Mouse (Mus musculus): ENCODE measurements at regions not wholly inside any gene's neighbourhood (a gene's known extent, or its start where the extent isn't known, plus 50 kb on each side); places are given as distances from the start of the nearest gene placed in this dataset.
A peak's percentile ranks its signal among the peaks of the same experiment; 100 is the strongest.

- 81% methylated on average over 10 of the region's 10 CpGs for WGBS
- Histone ChIP-seq H3K9me3 (ENCODE audit: control insufficient read depth, low read length) (no peaks in the 10 kb centered on the region), H3K27me3 (ENCODE audit: control insufficient read depth, insufficient read depth, low read length) (no peaks in the 10 kb centered on the region), H3K36me3 (ENCODE audit: control insufficient read depth, insufficient read depth, low read length) (no peaks in the 10 kb centered on the region), H3K4me2 (ENCODE audit: low read depth, severe bottlenecking) (no peak overlapping the region), H3K27ac (replicated peaks; ENCODE audit: low read depth, low read length) (no peak overlapping the region), H3K4me1 (ENCODE audit: control insufficient read depth, insufficient read depth, low read length) (no peaks in the 10 kb centered on the region), H3K4me3 (ENCODE audit: low read depth, low read length) (no peak overlapping the region), H3K9ac (ENCODE audit: low read length) (no peak overlapping the region)
- no peak for DNase-seq (ENCODE audit: low spot score)
- no peak for ATAC-seq (ENCODE audit: insufficient number of reproducible peaks, low FRiP score, low TSS enrichment, low read depth)
These were observed 124.1 kb upstream of the Thbs1 start for GRCm38 (mm10) chr2:117987426-117988215.

- H3K4me2 ChIP-seq (ENCODE audit: low read depth, severe bottlenecking), result no peak overlapping the region
- no peak overlapping the region for H3K9ac ChIP-seq (ENCODE audit: low read length)
- H3K27ac ChIP-seq (replicated peaks; ENCODE audit: low read depth, low read length), result no peak overlapping the region
- 26% methylated on average over 11 of the region's 11 CpGs for WGBS
- no peaks in the 10 kb centered on the region for H3K36me3 ChIP-seq (ENCODE audit: control insufficient read depth, insufficient read depth, low read length)
- ATAC-seq (ENCODE audit: insufficient number of reproducible peaks, low FRiP score, low TSS enrichment, low read depth) (no peak), DNase-seq (ENCODE audit: low spot score) (no peak)
- no peaks in the 10 kb centered on the region for H3K4me1 ChIP-seq (ENCODE audit: control insufficient read depth, insufficient read depth, low read length)
- no peaks in the 10 kb centered on the region for H3K9me3 ChIP-seq (ENCODE audit: control insufficient read depth, low read length)
- H3K4me3 ChIP-seq (ENCODE audit: low read depth, low read length), result no peak overlapping the region
- H3K27me3 ChIP-seq (ENCODE audit: control insufficient read depth, insufficient read depth, low read length), result no peaks in the 10 kb centered on the region
These were observed 123.1 kb upstream of the Thbs1 start for GRCm38 (mm10) chr2:117988396-117989173.

- Histone ChIP-seq H3K27me3 (ENCODE audit: control insufficient read depth, insufficient read depth, low read length) (no peaks in the 10 kb centered on the region), H3K4me3 (ENCODE audit: low read depth, low read length) (no peak overlapping the region), H3K4me1 (ENCODE audit: control insufficient read depth, insufficient read depth, low read length) (no peaks in the 10 kb centered on the region), H3K27ac (replicated peaks; ENCODE audit: low read depth, low read length) (no peak overlapping the region), H3K4me2 (ENCODE audit: low read depth, severe bottlenecking) (no peak overlapping the region), H3K9ac (ENCODE audit: low read length) (no peak overlapping the region), H3K36me3 (ENCODE audit: control insufficient read depth, insufficient read depth, low read length) (no peaks in the 10 kb centered on the region), H3K9me3 (ENCODE audit: control insufficient read depth, low read length) (no peaks in the 10 kb centered on the region)
- DNase-seq (ENCODE audit: low spot score) (no peak), ATAC-seq (ENCODE audit: insufficient number of reproducible peaks, low FRiP score, low TSS enrichment, low read depth) (no peak)
- WGBS, result 74% methylated on average over 8 of the region's 8 CpGs
These were observed 122.5 kb upstream of the Thbs1 start for GRCm38 (mm10) chr2:117989215-117989614.

GRCm38 (mm10) chr2:117996130-117997083, 115.3 kb upstream of the Thbs1 start:
- DNase-seq (ENCODE audit: low spot score), result peak; percentile 52
- Histone ChIP-seq H3K4me2 (ENCODE audit: low read depth, severe bottlenecking) (no peak overlapping the region), H3K27ac (replicated peaks; ENCODE audit: low read depth, low read length) (no peak overlapping the region), H3K27me3 (ENCODE audit: control insufficient read depth, insufficient read depth, low read length) (no peaks in the 10 kb centered on the region), H3K9me3 (ENCODE audit: control insufficient read depth, low read length) (no peaks in the 10 kb centered on the region), H3K4me1 (ENCODE audit: control insufficient read depth, insufficient read depth, low read length) (peaks cover 6% of the 10 kb centered on the region; the same call in 1 of the 2 replicates), H3K36me3 (ENCODE audit: control insufficient read depth, insufficient read depth, low read length) (no peaks in the 10 kb centered on the region), H3K4me3 (ENCODE audit: low read depth, low read length) (no peak overlapping the region), H3K9ac (ENCODE audit: low read length) (no peak overlapping the region)
- 70% methylated on average over 14 of the region's 14 CpGs for WGBS
- no peak for ATAC-seq (ENCODE audit: insufficient number of reproducible peaks, low FRiP score, low TSS enrichment, low read depth)

- WGBS, result 12% methylated on average over 6 of the region's 6 CpGs
- ATAC-seq (ENCODE audit: insufficient number of reproducible peaks, low FRiP score, low TSS enrichment, low read depth), result no peak
These were observed 112.0 kb upstream of the Thbs1 start for GRCm38 (mm10) chr2:117999641-118000040.

GRCm38 (mm10) chr2:118004191-118004590, 107.5 kb upstream of the Thbs1 start:
- Histone ChIP-seq H3K9me3 (ENCODE audit: control insufficient read depth, low read length) (no peaks in the 10 kb centered on the region), H3K4me1 (ENCODE audit: control insufficient read depth, insufficient read depth, low read length) (peaks cover 6% of the 10 kb centered on the region; the same call in 1 of the 2 replicates), H3K4me2 (ENCODE audit: low read depth, severe bottlenecking) (no peak overlapping the region), H3K27me3 (ENCODE audit: control insufficient read depth, insufficient read depth, low read length) (no peaks in the 10 kb centered on the region), H3K9ac (ENCODE audit: low read length) (no peak overlapping the region), H3K27ac (replicated peaks; ENCODE audit: low read depth, low read length) (no peak overlapping the region), H3K36me3 (ENCODE audit: control insufficient read depth, insufficient read depth, low read length) (no peaks in the 10 kb centered on the region), H3K4me3 (ENCODE audit: low read depth, low read length) (no peak overlapping the region)
- no peak for DNase-seq (ENCODE audit: low spot score)
- WGBS, result 92% methylated on average over 5 of the region's 5 CpGs
- ATAC-seq (ENCODE audit: insufficient number of reproducible peaks, low FRiP score, low TSS enrichment, low read depth), result no peak

More at GRCm38 (mm10) chr2:117999641-118000040, 112.0 kb upstream of the Thbs1 start:
- Histone ChIP-seq H3K9me3 (ENCODE audit: control insufficient read depth, low read length) (no peaks in the 10 kb centered on the region), H3K4me3 (ENCODE audit: low read depth, low read length) (no peak overlapping the region), H3K4me2 (ENCODE audit: low read depth, severe bottlenecking) (no peak overlapping the region), H3K4me1 (ENCODE audit: control insufficient read depth, insufficient read depth, low read length) (peaks cover 6% of the 10 kb centered on the region; the same call in 1 of the 2 replicates), H3K9ac (ENCODE audit: low read length) (no peak overlapping the region), H3K36me3 (ENCODE audit: control insufficient read depth, insufficient read depth, low read length) (no peaks in the 10 kb centered on the region), H3K27ac (replicated peaks; ENCODE audit: low read depth, low read length) (no peak overlapping the region), H3K27me3 (ENCODE audit: control insufficient read depth, insufficient read depth, low read length) (no peaks in the 10 kb centered on the region)
- DNase-seq (ENCODE audit: low spot score), result peak; percentile 27

- Histone ChIP-seq H3K4me2 (ENCODE audit: low read depth, severe bottlenecking) (no peak overlapping the region), H3K4me3 (ENCODE audit: low read depth, low read length) (no peak overlapping the region), H3K9me3 (ENCODE audit: control insufficient read depth, low read length) (no peaks in the 10 kb centered on the region), H3K27ac (replicated peaks; ENCODE audit: low read depth, low read length) (no peak overlapping the region), H3K4me1 (ENCODE audit: control insufficient read depth, insufficient read depth, low read length) (no peaks in the 10 kb centered on the region; the same call in 1 of the 2 replicates), H3K9ac (ENCODE audit: low read length) (no peak overlapping the region), H3K27me3 (ENCODE audit: control insufficient read depth, insufficient read depth, low read length) (no peaks in the 10 kb centered on the region), H3K36me3 (ENCODE audit: control insufficient read depth, insufficient read depth, low read length) (no peaks in the 10 kb centered on the region)
- DNase-seq (ENCODE audit: low spot score) (no peak), ATAC-seq (ENCODE audit: insufficient number of reproducible peaks, low FRiP score, low TSS enrichment, low read depth) (no peak)
- 48% methylated on average over 10 of the region's 10 CpGs for WGBS
These were observed 103.9 kb upstream of the Thbs1 start for GRCm38 (mm10) chr2:118007539-118008427.
